Mouse (Mus musculus): ENCODE measurements at regions not wholly inside any gene's neighbourhood (a gene's known extent, or its start where the extent isn't known, plus 50 kb on each side); places are given as distances from the start of the nearest gene placed in this dataset.

DNA sequence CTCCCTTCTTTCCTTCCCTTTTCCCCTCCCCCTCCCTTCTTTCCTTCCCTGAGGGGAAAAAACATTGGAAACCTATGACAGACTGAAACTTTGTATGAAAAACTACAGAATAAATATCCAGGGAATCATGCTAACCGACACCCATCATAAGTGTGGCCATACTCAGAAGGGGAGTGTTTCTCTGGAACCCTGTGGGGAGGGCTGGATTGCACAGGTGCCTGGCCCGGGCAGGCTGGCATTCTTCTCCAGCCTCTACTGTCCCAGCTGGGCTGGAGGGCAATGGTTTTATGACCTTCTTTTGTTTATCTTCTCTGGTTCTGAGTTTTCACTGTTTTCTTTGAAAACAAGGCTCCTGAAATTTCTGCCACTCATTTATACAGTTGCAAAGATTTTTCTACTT, 307.9 kb downstream of the Satb1 start:
- Histone ChIP-seq H3K9ac (replicated peaks; ENCODE audit: low read depth, low read length) (no peak overlapping the region), H3K4me3 (ENCODE audit: low read depth, low read length) (no peak overlapping the region), H3K9me3 (ENCODE audit: control insufficient read depth, low read depth, low read length) (no peaks in the 10 kb centered on the region), H3K4me1 (ENCODE audit: control insufficient read depth, insufficient read depth, low read length) (no peaks in the 10 kb centered on the region), H3K36me3 (ENCODE audit: control insufficient read depth, insufficient read depth, low read length) (no peaks in the 10 kb centered on the region), H3K4me2 (replicated peaks; ENCODE audit: low read depth, low read length) (no peak overlapping the region), H3K27me3 (ENCODE audit: control insufficient read depth, insufficient read depth, low read length) (no peaks in the 10 kb centered on the region), H3K27ac (ENCODE audit: low read length) (no peak overlapping the region)
- ATAC-seq (ENCODE audit: insufficient number of reproducible peaks, insufficient read depth, low FRiP score, low read depth), result no peak
- WGBS, result 44% methylated on average over 2 of the region's 2 CpGs

DNA sequence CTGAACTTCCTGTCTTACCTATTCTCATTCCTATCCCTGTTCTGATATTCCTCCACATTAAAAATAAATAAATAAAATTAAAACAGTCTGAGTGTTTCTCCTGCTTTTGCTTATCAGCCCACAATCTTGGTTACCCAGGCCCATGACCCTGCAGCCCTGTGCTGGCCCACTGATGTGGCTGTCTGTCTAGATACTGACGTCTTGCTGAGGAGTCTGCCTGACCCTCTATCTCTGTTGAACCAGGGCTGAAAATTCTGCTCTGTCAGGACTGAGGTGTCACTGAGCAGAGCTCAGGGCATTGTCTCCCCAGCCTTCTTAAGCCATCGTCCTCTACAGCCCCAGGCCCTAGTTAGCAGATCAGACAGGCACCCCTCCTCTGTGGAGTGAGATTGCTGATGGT, 321.2 kb downstream of the Satb1 start:
- H3K9ac ChIP-seq (replicated peaks; ENCODE audit: low read depth, low read length), result no peak overlapping the region
- H3K36me3 ChIP-seq (ENCODE audit: control insufficient read depth, insufficient read depth, low read length), result no peaks in the 10 kb centered on the region
- WGBS, result 49% methylated on average over 2 of the region's 2 CpGs
- no peaks in the 10 kb centered on the region for H3K27me3 ChIP-seq (ENCODE audit: control insufficient read depth, insufficient read depth, low read length)
- H3K4me1 ChIP-seq (ENCODE audit: control insufficient read depth, insufficient read depth, low read length), result no peaks in the 10 kb centered on the region
- H3K9me3 ChIP-seq (ENCODE audit: control insufficient read depth, low read depth, low read length), result no peaks in the 10 kb centered on the region
- no peak overlapping the region for H3K4me3 ChIP-seq (ENCODE audit: low read depth, low read length)
- no peak overlapping the region for H3K27ac ChIP-seq (ENCODE audit: low read length)
- no peak overlapping the region for H3K4me2 ChIP-seq (replicated peaks; ENCODE audit: low read depth, low read length)
- ATAC-seq (ENCODE audit: insufficient number of reproducible peaks, insufficient read depth, low FRiP score, low read depth), result no peak

- Histone ChIP-seq H3K9me3 (ENCODE audit: control insufficient read depth, low read depth, low read length) (no peaks in the 10 kb centered on the region), H3K4me3 (ENCODE audit: low read depth, low read length) (no peak overlapping the region), H3K27ac (ENCODE audit: low read length) (no peak overlapping the region), H3K27me3 (ENCODE audit: control insufficient read depth, insufficient read depth, low read length) (no peaks in the 10 kb centered on the region), H3K36me3 (ENCODE audit: control insufficient read depth, insufficient read depth, low read length) (no peaks in the 10 kb centered on the region), H3K4me1 (ENCODE audit: control insufficient read depth, insufficient read depth, low read length) (no peaks in the 10 kb centered on the region), H3K4me2 (replicated peaks; ENCODE audit: low read depth, low read length) (no peak overlapping the region), H3K9ac (replicated peaks; ENCODE audit: low read depth, low read length) (no peak overlapping the region)
- no peak for ATAC-seq (ENCODE audit: insufficient number of reproducible peaks, insufficient read depth, low FRiP score, low read depth)
- WGBS, result 88% methylated on average over 10 of the region's 10 CpGs
These were observed 321.6 kb upstream of the Tbc1d5 start for GRCm38 (mm10) chr17:51500751-51501150.

DNA sequence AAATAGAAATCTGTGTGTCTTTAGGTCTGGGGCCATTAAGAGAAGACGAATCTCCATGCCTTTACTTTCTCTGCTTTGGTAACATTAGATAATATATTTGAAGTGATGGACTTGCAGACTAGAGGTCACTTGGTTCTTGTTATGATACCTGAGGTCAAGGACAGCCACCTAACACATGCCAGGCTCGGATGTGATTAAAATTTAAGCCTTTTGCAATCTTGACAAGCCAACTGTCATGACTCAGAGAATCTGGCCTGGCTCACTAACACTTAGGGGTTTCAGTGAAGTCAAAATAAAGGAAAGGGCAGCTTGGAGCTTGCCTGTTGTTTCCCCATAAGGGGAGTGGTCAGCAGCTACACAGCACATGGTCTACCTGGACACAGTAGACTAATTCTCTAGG, 320.4 kb upstream of the Tbc1d5 start:
- Histone ChIP-seq H3K27ac (ENCODE audit: low read length) (no peak overlapping the region), H3K9me3 (ENCODE audit: control insufficient read depth, low read depth, low read length) (no peaks in the 10 kb centered on the region), H3K27me3 (ENCODE audit: control insufficient read depth, insufficient read depth, low read length) (no peaks in the 10 kb centered on the region), H3K9ac (replicated peaks; ENCODE audit: low read depth, low read length) (no peak overlapping the region), H3K4me3 (ENCODE audit: low read depth, low read length) (no peak overlapping the region), H3K36me3 (ENCODE audit: control insufficient read depth, insufficient read depth, low read length) (no peaks in the 10 kb centered on the region), H3K4me2 (replicated peaks; ENCODE audit: low read depth, low read length) (no peak overlapping the region), H3K4me1 (ENCODE audit: control insufficient read depth, insufficient read depth, low read length) (no peaks in the 10 kb centered on the region)
- WGBS, result 80% methylated on average over 2 of the region's 2 CpGs
- ATAC-seq (ENCODE audit: insufficient number of reproducible peaks, insufficient read depth, low FRiP score, low read depth), result no peak

DNA sequence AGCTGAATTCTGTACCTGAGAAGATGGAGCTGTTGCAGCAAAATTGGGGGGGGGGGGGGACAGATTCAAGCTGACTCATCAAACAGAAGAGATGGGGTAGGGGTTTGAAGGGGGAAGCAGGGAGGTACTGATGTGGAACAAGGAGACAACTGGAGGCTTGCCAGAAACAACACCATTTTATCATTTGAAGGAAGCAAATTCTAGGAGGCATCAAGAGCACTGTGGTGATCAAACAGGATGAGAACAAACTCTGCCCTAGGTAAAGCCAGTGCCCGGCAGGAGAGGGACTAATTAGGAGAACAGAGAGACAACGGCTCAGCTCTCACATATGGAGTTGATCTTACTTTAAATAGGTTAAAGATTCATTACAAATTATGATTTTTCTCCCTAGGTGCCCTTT, 315.9 kb upstream of the Tbc1d5 start:
- no peak overlapping the region for H3K9ac ChIP-seq (replicated peaks; ENCODE audit: low read depth, low read length)
- no peak overlapping the region for H3K27ac ChIP-seq (ENCODE audit: low read length)
- H3K4me3 ChIP-seq (ENCODE audit: low read depth, low read length), result no peak overlapping the region
- H3K4me2 ChIP-seq (replicated peaks; ENCODE audit: low read depth, low read length), result no peak overlapping the region
- no peaks in the 10 kb centered on the region for H3K27me3 ChIP-seq (ENCODE audit: control insufficient read depth, insufficient read depth, low read length)
- H3K4me1 ChIP-seq (ENCODE audit: control insufficient read depth, insufficient read depth, low read length), result no peaks in the 10 kb centered on the region
- no peak for ATAC-seq (ENCODE audit: insufficient number of reproducible peaks, insufficient read depth, low FRiP score, low read depth)
- WGBS, result 62% methylated on average over 2 of the region's 2 CpGs
- H3K9me3 ChIP-seq (ENCODE audit: control insufficient read depth, low read depth, low read length), result no peaks in the 10 kb centered on the region
- H3K36me3 ChIP-seq (ENCODE audit: control insufficient read depth, insufficient read depth, low read length), result no peaks in the 10 kb centered on the region

- Histone ChIP-seq H3K27ac (ENCODE audit: low read length) (no peak overlapping the region), H3K9me3 (ENCODE audit: control insufficient read depth, low read depth, low read length) (no peaks in the 10 kb centered on the region), H3K27me3 (ENCODE audit: control insufficient read depth, insufficient read depth, low read length) (no peaks in the 10 kb centered on the region), H3K4me1 (ENCODE audit: control insufficient read depth, insufficient read depth, low read length) (no peaks in the 10 kb centered on the region), H3K36me3 (ENCODE audit: control insufficient read depth, insufficient read depth, low read length) (no peaks in the 10 kb centered on the region), H3K4me3 (ENCODE audit: low read depth, low read length) (no peak overlapping the region), H3K4me2 (replicated peaks; ENCODE audit: low read depth, low read length) (no peak overlapping the region), H3K9ac (replicated peaks; ENCODE audit: low read depth, low read length) (no peak overlapping the region)
- ATAC-seq (ENCODE audit: insufficient number of reproducible peaks, insufficient read depth, low FRiP score, low read depth), result no peak
- 73% methylated on average over 3 of the region's 3 CpGs for WGBS
These were observed 310.2 kb upstream of the Tbc1d5 start for GRCm38 (mm10) chr17:51489386-51489785.

GRCm38 (mm10) chr17:51487918-51488445, 308.8 kb upstream of the Tbc1d5 start:
- Histone ChIP-seq H3K4me2 (replicated peaks; ENCODE audit: low read depth, low read length) (no peak overlapping the region), H3K4me1 (ENCODE audit: control insufficient read depth, insufficient read depth, low read length) (no peaks in the 10 kb centered on the region), H3K27ac (ENCODE audit: low read length) (no peak overlapping the region), H3K9ac (replicated peaks; ENCODE audit: low read depth, low read length) (no peak overlapping the region), H3K27me3 (ENCODE audit: control insufficient read depth, insufficient read depth, low read length) (no peaks in the 10 kb centered on the region), H3K9me3 (ENCODE audit: control insufficient read depth, low read depth, low read length) (no peaks in the 10 kb centered on the region), H3K4me3 (ENCODE audit: low read depth, low read length) (no peak overlapping the region), H3K36me3 (ENCODE audit: control insufficient read depth, insufficient read depth, low read length) (no peaks in the 10 kb centered on the region)
- WGBS, result 88% methylated on average over 3 of the region's 3 CpGs
- no peak for ATAC-seq (ENCODE audit: insufficient number of reproducible peaks, insufficient read depth, low FRiP score, low read depth)

DNA sequence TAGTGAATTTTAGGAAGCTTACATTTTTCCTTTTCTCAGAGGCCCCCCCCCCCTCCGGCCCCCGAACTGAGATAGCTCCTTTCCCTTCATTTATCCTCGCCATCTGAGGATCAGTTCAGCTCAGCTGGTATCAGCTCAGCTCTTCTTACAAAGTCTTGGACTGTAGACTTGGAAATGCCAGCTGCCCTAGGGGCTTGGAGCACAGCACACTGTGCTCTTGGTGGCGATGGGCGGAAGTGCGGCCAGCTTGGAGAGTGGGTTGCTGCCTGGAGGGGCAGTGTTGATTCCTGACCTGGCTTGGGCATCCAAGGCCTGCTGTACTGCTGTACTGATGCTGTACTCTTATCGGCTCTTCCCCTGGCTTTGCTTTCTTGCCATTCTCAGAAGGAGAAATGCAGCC, 298.7 kb upstream of the Tbc1d5 start:
- 75% methylated on average over 7 of the region's 7 CpGs for WGBS
- Histone ChIP-seq H3K9me3 (ENCODE audit: control insufficient read depth, low read depth, low read length) (no peaks in the 10 kb centered on the region), H3K36me3 (ENCODE audit: control insufficient read depth, insufficient read depth, low read length) (no peaks in the 10 kb centered on the region)

GRCm38 (mm10) chr17:51477404-51477803, 298.3 kb upstream of the Tbc1d5 start:
- Histone ChIP-seq H3K4me2 (replicated peaks; ENCODE audit: low read depth, low read length) (no peak overlapping the region), H3K4me3 (ENCODE audit: low read depth, low read length) (no peak overlapping the region), H3K9me3 (ENCODE audit: control insufficient read depth, low read depth, low read length) (no peaks in the 10 kb centered on the region), H3K27me3 (ENCODE audit: control insufficient read depth, insufficient read depth, low read length) (no peaks in the 10 kb centered on the region), H3K9ac (replicated peaks; ENCODE audit: low read depth, low read length) (no peak overlapping the region), H3K4me1 (ENCODE audit: control insufficient read depth, insufficient read depth, low read length) (no peaks in the 10 kb centered on the region), H3K36me3 (ENCODE audit: control insufficient read depth, insufficient read depth, low read length) (no peaks in the 10 kb centered on the region), H3K27ac (ENCODE audit: low read length) (no peak overlapping the region)
- no peak for ATAC-seq (ENCODE audit: insufficient number of reproducible peaks, insufficient read depth, low FRiP score, low read depth)
- WGBS, result 85% methylated on average over 8 of the region's 8 CpGs

More for the DNA sequence above, 298.7 kb upstream of the Tbc1d5 start:
- H3K9ac ChIP-seq (replicated peaks; ENCODE audit: low read depth, low read length), result no peak overlapping the region
- no peaks in the 10 kb centered on the region for H3K27me3 ChIP-seq (ENCODE audit: control insufficient read depth, insufficient read depth, low read length)
- no peak overlapping the region for H3K4me2 ChIP-seq (replicated peaks; ENCODE audit: low read depth, low read length)
- H3K4me3 ChIP-seq (ENCODE audit: low read depth, low read length), result no peak overlapping the region
- H3K4me1 ChIP-seq (ENCODE audit: control insufficient read depth, insufficient read depth, low read length), result no peaks in the 10 kb centered on the region
- no peak overlapping the region for H3K27ac ChIP-seq (ENCODE audit: low read length)
- no peak for ATAC-seq (ENCODE audit: insufficient number of reproducible peaks, insufficient read depth, low FRiP score, low read depth)

All from stomach, embryonic 14.5 days (tissue).